Mouse (Mus musculus) macrophage (primary cell): ENCODE measurements around the gene Ydjc. TPM values are rescaled to one million over a fixed set of nuclear protein-coding genes. Genes with fewer than 3 reads are reported as not detected.

Experiments used
- polyA plus RNA-seq: library from polyadenylated mRNA; stranded (reverse); fragments of 250-400 nt; gene quantifications from 3 replicates; pipeline ENCODE4 v1.2.4, GENCODE M21; 2018; ENCODE audit warnings: inconsistent platforms

Gene Ydjc
- polyA plus RNA-seq, 1 experiment from 2014 or later = 1.3 TPM

Other genes with a start within 250 kb of the Ydjc start
- gene Ppm1f, start 248.2 kb upstream of the Ydjc start, polyA plus RNA-seq = 6.8 to 15.8 TPM (median 9.9 TPM) in 3 replicates
- gene Mapk1, start 161.2 kb upstream of the Ydjc start, polyA plus RNA-seq = 92.1 to 122 TPM (median 94.8 TPM) in 3 replicates
- gene Ypel1, start 74.9 kb upstream of the Ydjc start, polyA plus RNA-seq = 0.14 to 0.25 TPM in 2 of 3 replicates, not detected in the other
- gene Ppil2, start 33.4 kb upstream of the Ydjc start, polyA plus RNA-seq = 57.9 to 116 TPM (median 63.8 TPM) in 3 replicates
- gene 2610318N02Rik, start 19.5 kb upstream of the Ydjc start, polyA plus RNA-seq = 1.1 to 4.8 TPM (median 2.5 TPM) in 3 replicates
- 56.1 to 133 TPM (median 86.1 TPM) in 3 replicates for gene Sdf2l1, start 12.2 kb upstream of the Ydjc start, polyA plus RNA-seq
- gene Ccdc116, start 2.6 kb downstream of the Ydjc start, polyA plus RNA-seq = 0.03 to 0.11 TPM in 2 of 3 replicates, not detected in the other
- gene Ube2l3, start 58.0 kb downstream of the Ydjc start, polyA plus RNA-seq = 216 to 529 TPM (median 268 TPM) in 3 replicates
- gene Rimbp3, start 64.0 kb downstream of the Ydjc start, polyA plus RNA-seq = not detected in 3 replicates
- 1.1 to 1.4 TPM (median 1.4 TPM) in 3 replicates for gene Hic2, start 89.0 kb downstream of the Ydjc start, polyA plus RNA-seq
- 2.2 to 2.7 TPM (median 2.2 TPM) in 3 replicates for gene Tmem191c, start 131.5 kb downstream of the Ydjc start, polyA plus RNA-seq
- not detected in 3 replicates for gene Serpind1, start 186.8 kb downstream of the Ydjc start, polyA plus RNA-seq